Mouse (Mus musculus): ENCODE measurements around the gene Hoxb2.
A peak's percentile ranks its signal among the peaks of the same experiment; 100 is the strongest.

Hoxb2 gene

GRCm38 (mm10) chr11:96350341-96350624 lies at the start of gene Hoxb2:
TSS of gene Hoxb2 (plus strand) at chr11:96350525.
- DNase-seq, result no peak

DNA sequence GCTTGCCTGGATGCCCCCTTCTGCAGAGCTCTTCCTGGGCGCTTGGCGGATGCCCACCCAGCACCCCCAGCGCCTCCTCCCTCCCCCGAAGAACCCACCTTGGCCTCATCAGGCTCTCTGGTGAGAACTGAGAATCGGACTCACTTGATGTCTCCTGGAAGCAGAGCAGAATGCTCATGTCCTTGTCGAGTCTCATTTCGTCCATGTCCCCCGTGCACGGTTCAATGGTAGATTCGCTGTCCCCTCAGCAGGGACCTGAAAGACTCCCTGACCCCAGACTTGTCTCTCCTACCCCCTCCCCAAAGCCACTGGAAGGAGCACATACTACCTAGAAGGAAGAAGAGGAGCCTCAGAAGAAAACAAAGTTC lies 49.3 kb upstream of the Hoxb2 start:
- no peak for DNase-seq

- DNase-seq, result peak; percentile 86
These were observed 48.5 kb upstream of the Hoxb2 start for GRCm38 (mm10) chr11:96301837-96302236.

GRCm38 (mm10) chr11:96302381-96303150 lies 47.8 kb upstream of the Hoxb2 start:
- no peak for DNase-seq

DNA sequence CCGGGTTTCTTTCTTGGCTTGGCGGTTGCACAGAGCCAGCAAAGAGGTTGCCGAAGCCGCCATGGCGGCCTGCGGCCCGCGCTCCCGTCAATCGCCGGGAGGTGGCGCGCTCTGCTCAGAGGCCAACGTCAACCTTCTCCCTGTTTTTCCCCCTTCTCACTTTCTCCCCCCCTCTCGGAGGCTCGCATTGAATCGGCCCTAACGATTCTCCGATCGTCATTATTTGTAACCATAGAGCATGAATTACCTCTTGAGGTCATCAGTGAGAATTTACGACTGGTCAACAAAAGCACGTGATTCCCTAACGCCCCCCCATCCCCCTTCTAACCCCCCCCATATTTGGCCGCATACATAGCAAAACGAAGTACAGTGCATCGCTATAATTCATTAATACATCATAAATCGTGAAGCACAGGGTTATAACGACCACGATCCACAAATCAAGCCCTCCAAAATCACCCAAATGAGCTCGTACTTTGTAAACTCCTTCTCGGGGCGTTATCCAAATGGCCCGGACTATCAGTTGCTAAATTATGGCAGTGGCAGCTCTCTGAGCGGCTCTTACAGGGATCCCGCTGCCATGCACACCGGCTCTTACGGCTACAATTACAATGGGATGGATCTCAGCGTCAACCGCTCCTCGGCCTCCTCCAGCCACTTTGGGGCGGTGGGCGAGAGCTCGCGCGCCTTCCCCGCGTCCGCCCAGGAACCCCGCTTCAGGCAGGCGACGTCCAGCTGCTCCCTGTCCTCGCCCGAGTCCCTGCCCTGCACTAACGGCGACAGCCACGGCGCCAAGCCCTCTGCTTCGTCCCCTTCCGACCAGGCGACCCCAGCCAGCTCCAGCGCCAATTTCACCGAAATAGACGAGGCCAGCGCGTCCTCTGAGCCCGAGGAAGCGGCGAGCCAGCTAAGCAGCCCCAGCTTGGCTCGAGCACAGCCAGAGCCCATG lies 46.9 kb upstream of the Hoxb2 start, which contains the start of gene Hoxb5:
Gene Hoxb5, plus strand, starts transcription at position 186 of the 949 bp plus-strand sequence.
- peak; percentile 93 for DNase-seq

- DNase-seq, result peak; percentile 63
These were observed 45.7 kb upstream of the Hoxb2 start for GRCm38 (mm10) chr11:96304381-96305195.

DNA sequence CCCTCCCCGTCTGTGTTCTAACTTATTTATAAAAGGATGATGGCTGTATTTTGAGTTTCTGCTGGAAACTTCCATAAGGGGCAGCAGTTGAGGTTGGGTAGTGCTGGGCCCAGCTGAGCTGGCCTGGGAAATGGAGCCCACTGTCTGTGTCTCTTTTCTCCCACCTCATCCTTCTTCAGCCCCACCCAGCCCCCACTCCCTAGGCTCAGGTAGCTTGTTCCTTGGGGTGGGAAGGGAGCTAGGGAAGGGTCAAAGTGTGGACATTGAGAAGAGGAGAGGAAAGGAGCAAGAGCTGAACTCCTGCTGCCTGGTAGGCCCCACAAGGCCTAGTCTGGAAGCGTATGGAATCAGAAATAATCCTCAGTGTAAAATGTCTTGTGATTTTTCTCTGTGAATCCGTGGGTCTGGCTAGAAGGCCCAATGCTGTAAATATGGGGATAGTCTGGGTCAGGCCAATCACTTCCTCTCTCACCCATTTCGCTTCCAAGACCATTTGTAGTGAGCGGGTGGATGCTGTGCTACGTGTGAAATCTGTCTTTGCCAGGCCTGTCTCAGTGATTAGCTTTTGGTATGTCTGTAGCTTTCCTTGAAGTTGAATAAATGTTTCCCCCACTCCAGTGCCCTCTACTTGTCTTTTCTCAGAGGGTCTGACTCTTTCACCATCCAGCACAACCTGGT lies 44.7 kb upstream of the Hoxb2 start:
- DNase-seq, result no peak

- peak; percentile 62 for DNase-seq
These were observed 44.0 kb upstream of the Hoxb2 start for GRCm38 (mm10) chr11:96306183-96306907.

- DNase-seq, result peak; percentile 73
These were observed 43.4 kb upstream of the Hoxb2 start for GRCm38 (mm10) chr11:96306908-96307269.

GRCm38 (mm10) chr11:96308763-96309162 lies 41.6 kb upstream of the Hoxb2 start:
- DNase-seq, result no peak

DNA sequence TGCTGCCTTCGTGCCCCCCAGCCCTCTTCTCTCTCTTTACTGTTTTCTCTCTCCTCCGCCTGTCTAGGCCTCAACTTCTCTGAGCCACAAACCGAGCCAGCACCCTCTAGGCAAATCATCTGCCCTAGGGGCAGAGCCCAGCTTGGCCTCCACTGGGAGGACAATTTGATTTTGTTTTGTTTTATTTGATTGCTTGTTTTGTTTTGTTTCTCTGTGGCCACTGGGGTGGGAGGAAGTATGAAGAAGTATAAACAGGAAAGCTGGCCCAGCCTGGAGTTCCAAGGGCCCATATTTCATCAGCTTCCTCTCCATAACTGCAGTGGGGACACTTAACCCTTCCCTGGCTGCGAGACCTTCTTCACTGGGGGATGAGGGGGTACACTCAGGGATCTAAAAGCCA lies 41.0 kb upstream of the Hoxb2 start:
- peak; percentile 79 for DNase-seq

DNA sequence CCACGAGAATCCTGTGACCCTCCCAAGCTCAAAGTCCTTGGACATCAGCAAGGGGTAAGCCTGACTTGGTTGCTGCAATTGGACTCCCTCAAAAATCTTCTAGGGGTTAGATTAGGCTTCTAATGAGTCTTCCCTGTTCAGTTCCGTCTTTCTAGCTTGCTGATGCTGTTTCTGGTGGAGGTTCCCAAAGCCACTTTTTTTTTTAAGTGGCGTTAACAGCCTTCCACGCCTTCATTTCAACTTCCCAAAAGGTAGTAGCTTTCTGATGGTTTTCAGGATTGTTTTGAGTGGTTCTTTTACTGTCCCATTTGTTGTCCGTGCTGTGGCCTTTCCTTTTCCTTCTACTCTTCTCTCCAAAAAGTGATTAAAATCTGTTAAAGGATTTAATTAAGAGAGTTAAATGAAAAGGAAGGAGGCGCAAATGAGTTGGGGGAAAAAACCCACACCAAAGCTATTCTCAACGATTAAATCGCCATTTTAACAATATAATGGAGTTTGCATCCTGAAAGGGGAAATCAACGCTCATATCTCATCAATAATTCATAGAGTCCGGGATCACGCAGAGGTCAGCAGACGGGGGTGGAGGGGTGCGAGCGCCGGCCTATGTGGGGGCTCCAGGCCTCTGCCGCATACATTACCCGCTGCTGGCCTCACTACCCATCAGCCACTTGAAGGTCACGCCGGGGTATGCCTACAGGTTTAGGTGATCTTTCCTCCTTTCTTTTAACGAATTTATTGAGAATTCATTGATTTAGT lies 40.0 kb upstream of the Hoxb2 start:
- DNase-seq, result peak; percentile 62

DNA sequence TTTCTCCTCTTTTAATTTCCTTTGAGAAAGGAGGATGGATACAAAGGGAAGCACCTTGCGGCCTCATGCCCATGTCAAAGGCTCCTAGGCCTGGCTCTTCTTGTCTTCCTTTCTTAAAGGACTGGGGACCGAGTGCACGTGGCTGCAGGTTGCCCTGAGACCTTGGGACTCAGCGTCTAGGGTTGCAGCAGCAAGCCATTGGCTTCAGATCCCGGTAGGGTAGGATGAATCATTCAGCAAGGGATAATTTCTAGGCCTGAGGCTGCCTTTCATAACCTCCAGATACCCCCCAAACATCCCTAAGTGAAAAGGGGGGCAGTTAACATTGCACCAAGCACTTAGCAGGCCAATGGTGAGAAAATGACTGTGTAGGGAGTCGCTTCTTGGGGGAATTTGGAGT lies 39.2 kb upstream of the Hoxb2 start:
- DNase-seq, result no peak

- peak; percentile 89 for DNase-seq
These were observed 38.6 kb upstream of the Hoxb2 start for GRCm38 (mm10) chr11:96311520-96312417.

GRCm38 (mm10) chr11:96313134-96313533 lies 37.2 kb upstream of the Hoxb2 start:
- no peak for DNase-seq

DNA sequence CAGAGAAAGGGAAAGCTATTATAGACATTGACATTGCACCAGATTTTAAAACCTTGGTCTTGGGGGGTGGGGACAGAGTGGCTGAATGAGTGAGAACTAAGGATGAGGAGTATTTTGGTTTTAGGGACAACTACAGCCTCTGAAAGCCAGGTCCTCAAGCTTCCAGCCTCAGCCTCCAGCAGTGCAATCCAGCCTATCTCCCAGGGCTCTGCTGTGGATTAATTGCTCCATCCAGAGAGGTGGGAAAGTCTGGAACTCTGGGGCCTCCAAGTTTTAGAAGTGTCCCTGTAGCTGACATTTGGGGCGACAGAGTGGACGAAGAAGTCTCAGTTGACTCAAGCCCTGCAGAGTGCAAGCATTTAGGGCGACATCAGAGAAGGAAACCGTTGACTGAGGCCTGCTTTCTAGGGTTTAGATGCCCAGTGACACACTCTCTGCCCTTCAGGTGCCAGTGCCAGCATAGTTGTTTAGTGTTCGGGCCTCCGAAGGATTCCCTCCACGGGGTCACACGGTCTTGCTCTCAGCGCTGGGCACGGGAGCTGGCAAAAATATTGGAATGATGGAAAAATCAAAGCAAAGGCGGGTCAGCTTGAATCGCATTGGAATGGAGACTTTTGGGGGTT lies 36.4 kb upstream of the Hoxb2 start:
- DNase-seq, result no peak

- DNase-seq, result peak; percentile 83
These were observed 35.5 kb upstream of the Hoxb2 start for GRCm38 (mm10) chr11:96314671-96315343.

DNA sequence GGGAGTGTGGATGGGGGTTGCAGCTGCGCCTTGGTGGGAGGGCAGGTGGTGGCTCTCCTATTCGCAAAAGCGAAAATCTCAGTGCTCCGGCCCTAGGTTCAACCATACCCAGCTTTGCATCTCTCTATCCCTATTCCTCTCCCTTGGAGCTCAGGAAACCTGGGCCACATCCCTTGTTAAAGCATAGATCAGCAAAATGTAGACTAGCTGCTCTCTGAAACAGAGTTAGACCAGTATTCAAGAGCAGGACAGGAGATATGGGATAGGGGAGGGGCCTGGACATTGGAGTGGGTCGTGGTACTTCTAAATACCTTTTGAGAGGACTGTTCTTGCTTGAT lies 35.0 kb upstream of the Hoxb2 start:
- DNase-seq, result no peak

Data from kidney, postnatal 10 days (tissue).